Mouse (Mus musculus): ENCODE measurements around the gene Dap. TPM values are rescaled to one million over a fixed set of nuclear protein-coding genes. Genes with fewer than 3 reads are reported as not detected.

Dap gene
- polyA plus RNA-seq, 1 experiment from 2014 or later: 59.4 TPM

- Histone ChIP-seq H3K4me1 (peaks cover 4% of the 10 kb centered on the region), H3K4me2 (replicated peaks) (peak overlapping the region; percentile 69), H3K4me3 (peak overlapping the region; percentile 71), H3K27ac (no peak overlapping the region), H3K9me3 (replicated peaks) (no peaks in the 10 kb centered on the region), H3K36me3 (no peaks in the 10 kb centered on the region), H3K9ac (peak overlapping the region; percentile 80; the same call in 1 of the 2 replicates), H3K27me3 (no peaks in the 10 kb centered on the region)
- WGBS: 43% methylated on average over 15 of the region's 15 CpGs
- peak; percentile 34; the same call in 1 of the 2 replicates for ATAC-seq (ENCODE audit: low FRiP score)
Measured at GRCm38 (mm10) chr15:31223596-31224134, 449 bp upstream of the Dap start.

DNA sequence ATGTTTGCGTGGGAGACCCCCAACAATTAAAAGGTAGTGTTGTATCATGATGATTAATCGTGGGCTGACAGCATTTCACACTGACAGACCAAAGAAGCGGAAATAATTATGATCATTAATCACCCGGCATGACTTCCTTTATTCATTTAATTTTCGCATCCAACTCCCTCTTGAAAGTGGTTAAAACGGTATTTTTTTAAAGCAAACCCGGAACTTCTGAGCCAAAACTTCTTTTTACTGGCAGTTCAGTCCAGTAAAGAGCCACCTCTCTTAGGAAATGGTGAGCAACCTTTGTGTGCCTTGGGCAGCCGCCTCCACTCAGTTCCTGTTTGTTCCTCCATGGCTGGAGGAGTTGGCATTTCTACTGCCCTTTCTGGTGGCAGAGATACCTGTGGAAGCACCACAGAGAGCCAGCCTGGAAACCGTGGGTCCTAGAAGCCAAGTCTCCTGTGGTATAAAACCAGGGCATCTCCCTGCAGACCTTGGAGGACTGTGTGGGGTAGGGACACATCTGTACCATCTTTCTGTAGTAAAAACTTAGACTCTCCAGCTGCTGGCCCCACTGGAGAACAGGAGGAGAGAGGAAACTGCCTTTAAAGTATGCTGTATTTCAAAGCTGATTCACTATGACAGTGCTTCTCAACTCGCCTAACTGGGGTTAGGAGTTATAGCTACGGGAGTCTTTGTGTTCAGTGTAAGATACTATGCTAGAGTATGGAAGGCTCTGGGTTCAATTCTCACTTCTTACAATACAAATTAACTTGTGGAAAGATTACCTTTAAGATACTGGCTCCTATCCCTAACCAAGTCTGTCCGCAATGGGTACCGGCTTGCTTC, 910 bp downstream of the Dap start:
- peaks cover 4% of the 10 kb centered on the region for H3K4me1 ChIP-seq
- ATAC-seq (ENCODE audit: low FRiP score): no peak
- H3K9me3 ChIP-seq (replicated peaks): no peaks in the 10 kb centered on the region
- no peaks in the 10 kb centered on the region for H3K27me3 ChIP-seq
- peak overlapping the region; percentile 80 for H3K9ac ChIP-seq
- peak overlapping the region; percentile 74 for H3K27ac ChIP-seq
- peak overlapping the region; percentile 71 for H3K4me3 ChIP-seq
- peak overlapping the region; percentile 69 for H3K4me2 ChIP-seq (replicated peaks)
- H3K36me3 ChIP-seq: no peaks in the 10 kb centered on the region
- WGBS: 39% methylated on average over 13 of the region's 13 CpGs

DNA sequence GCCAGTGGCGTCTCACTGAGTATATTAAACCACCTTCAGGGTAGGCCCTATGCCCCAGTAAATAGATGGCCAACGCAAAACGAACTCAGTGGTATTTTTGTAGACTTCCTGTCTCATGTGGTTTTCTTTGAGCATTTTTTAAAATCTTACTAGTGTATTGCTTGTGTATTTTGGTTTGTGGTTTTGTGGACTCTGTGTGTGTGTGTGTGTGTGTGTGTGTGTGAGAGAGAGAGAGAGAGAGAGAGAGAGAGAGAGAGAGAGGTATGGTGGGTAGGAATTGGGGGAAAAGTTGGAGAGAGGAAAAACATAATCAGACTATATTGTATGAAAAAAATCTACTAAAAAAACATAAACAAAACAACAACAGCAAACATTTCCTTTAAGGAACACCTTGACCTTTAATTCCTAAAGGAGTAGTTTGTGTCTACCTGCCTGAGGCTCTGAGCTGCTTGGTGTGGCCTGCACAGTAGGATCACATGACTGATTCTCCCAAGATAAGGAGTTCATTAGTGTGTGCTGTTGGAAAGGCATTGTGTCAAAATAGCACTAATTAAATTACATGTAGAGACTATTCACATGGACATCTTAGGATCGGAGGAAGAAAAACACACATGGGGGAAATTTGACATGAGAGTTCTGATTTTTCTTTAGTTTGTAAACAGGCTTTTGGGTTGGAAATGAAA, 1.7 kb downstream of the Dap start:
- Histone ChIP-seq H3K9me3 (replicated peaks) (no peaks in the 10 kb centered on the region), H3K36me3 (no peaks in the 10 kb centered on the region), H3K27ac (no peak overlapping the region), H3K4me3 (no peak overlapping the region), H3K4me1 (peaks cover 4% of the 10 kb centered on the region), H3K9ac (no peak overlapping the region), H3K4me2 (replicated peaks) (peak overlapping the region; percentile 69), H3K27me3 (no peaks in the 10 kb centered on the region)
- no peak for ATAC-seq (ENCODE audit: low FRiP score)
- 81% methylated on average over 4 of the region's 4 CpGs for WGBS

DNA sequence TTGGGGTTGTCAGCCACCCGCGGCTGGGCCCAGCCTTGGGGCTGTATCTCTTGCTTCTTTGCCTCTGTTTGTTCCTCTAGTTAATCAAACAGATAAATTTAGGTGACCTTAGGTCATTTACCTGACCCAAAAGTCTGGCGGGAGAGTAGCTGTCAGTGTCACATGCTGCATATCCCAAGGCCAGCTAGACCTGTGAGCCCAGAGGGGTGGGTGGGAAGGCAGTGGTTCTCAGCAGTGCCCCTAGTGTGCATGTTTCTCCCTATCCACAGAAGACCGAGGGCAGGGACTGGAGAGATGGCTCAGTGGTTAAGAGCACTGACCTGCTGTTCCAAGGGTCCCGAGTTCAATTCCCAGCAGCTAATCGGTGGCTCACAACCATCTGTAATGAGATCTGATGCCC, 2.4 kb downstream of the Dap start:
- ATAC-seq (ENCODE audit: low FRiP score): no peak
- Histone ChIP-seq H3K4me3 (no peak overlapping the region), H3K9ac (no peak overlapping the region), H3K4me1 (peaks cover 4% of the 10 kb centered on the region), H3K27ac (no peak overlapping the region), H3K27me3 (no peaks in the 10 kb centered on the region), H3K4me2 (replicated peaks) (no peak overlapping the region), H3K36me3 (no peaks in the 10 kb centered on the region), H3K9me3 (replicated peaks) (no peaks in the 10 kb centered on the region)
- 81% methylated on average over 6 of the region's 6 CpGs for WGBS

- no peak for ATAC-seq (ENCODE audit: low FRiP score)
- Histone ChIP-seq H3K4me2 (replicated peaks) (no peak overlapping the region), H3K27ac (no peak overlapping the region), H3K9ac (no peak overlapping the region), H3K4me1 (peaks cover 4% of the 10 kb centered on the region), H3K4me3 (no peak overlapping the region), H3K36me3 (no peaks in the 10 kb centered on the region), H3K9me3 (replicated peaks) (no peaks in the 10 kb centered on the region), H3K27me3 (no peaks in the 10 kb centered on the region)
- 98% methylated on average over 8 of the region's 8 CpGs for WGBS
Measured at GRCm38 (mm10) chr15:31227793-31228192, 3.7 kb downstream of the Dap start.

GRCm38 (mm10) chr15:31233006-31233405, 8.9 kb downstream of the Dap start:
- no peak overlapping the region for H3K4me2 ChIP-seq (replicated peaks)
- H3K9me3 ChIP-seq (replicated peaks): no peaks in the 10 kb centered on the region
- no peak overlapping the region for H3K27ac ChIP-seq
- no peak for ATAC-seq (ENCODE audit: low FRiP score)
- no peaks in the 10 kb centered on the region for H3K4me1 ChIP-seq
- WGBS: 88% methylated on average over 1 of the region's 1 CpGs
- H3K27me3 ChIP-seq: no peaks in the 10 kb centered on the region
- H3K36me3 ChIP-seq: 0 out of 2 replicates have a peak, but pooled peaks cover 6% of the 10 kb centered on the region
- no peak overlapping the region for H3K4me3 ChIP-seq
- H3K9ac ChIP-seq: no peak overlapping the region

GRCm38 (mm10) chr15:31235794-31236548, 11.9 kb downstream of the Dap start:
- ATAC-seq (ENCODE audit: low FRiP score): no peak
- 0 out of 2 replicates have a peak, but pooled peaks cover 9% of the 10 kb centered on the region for H3K36me3 ChIP-seq

GRCm38 (mm10) chr15:31236549-31236907, 12.4 kb downstream of the Dap start:
- Histone ChIP-seq H3K4me3 (no peak overlapping the region), H3K4me1 (no peaks in the 10 kb centered on the region), H3K27me3 (no peaks in the 10 kb centered on the region), H3K4me2 (replicated peaks) (no peak overlapping the region), H3K9me3 (replicated peaks) (no peaks in the 10 kb centered on the region), H3K9ac (no peak overlapping the region), H3K36me3 (0 out of 2 replicates have a peak, but pooled peaks cover 9% of the 10 kb centered on the region), H3K27ac (no peak overlapping the region)
- ATAC-seq (ENCODE audit: low FRiP score): no peak
- WGBS: 92% methylated on average over 9 of the region's 9 CpGs

More at GRCm38 (mm10) chr15:31235794-31236548, 11.9 kb downstream of the Dap start:
- Histone ChIP-seq H3K4me2 (replicated peaks) (no peak overlapping the region), H3K9ac (no peak overlapping the region), H3K4me1 (no peaks in the 10 kb centered on the region), H3K4me3 (no peak overlapping the region), H3K27ac (no peak overlapping the region), H3K27me3 (no peaks in the 10 kb centered on the region), H3K9me3 (replicated peaks) (no peaks in the 10 kb centered on the region)
- 93% methylated on average over 9 of the region's 9 CpGs for WGBS

DNA sequence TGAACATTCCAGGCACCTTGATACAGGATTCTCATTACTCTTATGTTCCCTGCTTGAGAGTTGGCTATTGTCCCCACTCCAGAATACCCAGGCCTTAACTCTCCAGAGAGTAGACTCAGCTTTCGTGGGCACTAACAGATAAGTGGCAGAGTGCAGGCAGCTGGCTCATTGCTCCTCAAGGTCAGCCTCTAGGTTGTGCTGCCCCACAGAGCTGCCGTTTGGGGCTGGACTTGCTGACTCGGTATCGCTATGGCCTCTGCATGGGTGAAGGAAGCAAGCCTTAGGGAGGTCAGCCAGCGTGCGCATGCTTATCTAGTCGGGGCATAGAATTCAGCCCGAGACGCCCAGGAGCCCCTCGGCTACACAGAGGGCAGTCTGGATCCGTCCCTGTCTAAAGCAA, 13.3 kb downstream of the Dap start:
- WGBS: 82% methylated on average over 11 of the region's 11 CpGs
- no peak for ATAC-seq (ENCODE audit: low FRiP score)
- no peak overlapping the region for H3K9ac ChIP-seq
- H3K4me1 ChIP-seq: no peaks in the 10 kb centered on the region
- no peak overlapping the region for H3K27ac ChIP-seq
- H3K4me3 ChIP-seq: no peak overlapping the region
- H3K9me3 ChIP-seq (replicated peaks): no peaks in the 10 kb centered on the region; the same call in 1 of the 2 replicates
- H3K4me2 ChIP-seq (replicated peaks): no peak overlapping the region
- no peaks in the 10 kb centered on the region for H3K27me3 ChIP-seq
- H3K36me3 ChIP-seq: 0 out of 2 replicates have a peak, but pooled peaks cover 14% of the 10 kb centered on the region

DNA sequence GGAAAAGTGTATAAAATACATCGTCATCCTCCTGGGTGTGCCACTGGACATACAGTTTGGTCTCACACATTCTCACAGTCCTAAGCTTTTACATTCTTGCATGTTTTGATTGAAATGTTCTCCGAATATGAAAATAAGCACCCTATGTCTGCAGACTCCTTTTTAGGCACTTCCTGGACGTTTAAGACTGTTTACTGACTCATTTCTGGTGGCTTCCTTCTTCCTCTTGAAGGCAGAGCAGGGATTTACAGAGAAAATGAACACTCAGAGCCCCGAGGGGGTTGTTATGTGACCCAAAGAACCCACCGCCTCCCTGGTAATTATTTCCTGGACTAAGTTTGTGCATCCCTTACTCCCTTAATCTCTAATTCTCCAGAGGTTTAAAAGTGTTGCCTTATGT, 13.8 kb downstream of the Dap start:
- Histone ChIP-seq H3K27ac (no peak overlapping the region), H3K4me3 (no peak overlapping the region), H3K9me3 (replicated peaks) (no peaks in the 10 kb centered on the region; the same call in 1 of the 2 replicates), H3K27me3 (no peaks in the 10 kb centered on the region), H3K9ac (no peak overlapping the region), H3K4me2 (replicated peaks) (no peak overlapping the region), H3K36me3 (0 out of 2 replicates have a peak, but pooled peaks cover 14% of the 10 kb centered on the region), H3K4me1 (no peaks in the 10 kb centered on the region)
- ATAC-seq (ENCODE audit: low FRiP score): no peak
- WGBS: 76% methylated on average over 5 of the region's 5 CpGs

DNA sequence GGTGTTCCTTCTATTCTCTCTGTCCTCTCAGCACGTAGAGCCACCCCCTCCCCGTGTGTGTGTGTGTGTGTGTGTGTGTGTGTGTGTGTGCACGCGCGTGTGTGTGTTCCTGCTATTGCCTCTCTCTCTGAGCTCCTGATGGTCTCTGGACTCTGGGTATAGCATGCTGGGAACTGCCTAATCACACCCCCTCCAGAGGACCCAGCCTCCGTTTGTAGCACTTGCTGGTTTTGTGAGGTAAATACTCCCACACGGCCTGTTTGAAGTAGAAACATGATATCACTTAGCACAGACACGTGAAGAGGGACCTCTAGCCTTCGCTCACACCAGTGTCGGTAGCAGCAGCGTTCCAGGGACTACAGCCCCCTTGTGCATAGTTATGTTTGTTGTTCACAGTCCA, 14.5 kb downstream of the Dap start:
- ATAC-seq (ENCODE audit: low FRiP score): no peak
- Histone ChIP-seq H3K27ac (no peak overlapping the region), H3K36me3 (0 out of 2 replicates have a peak, but pooled peaks cover 14% of the 10 kb centered on the region), H3K9me3 (replicated peaks) (no peaks in the 10 kb centered on the region; the same call in 1 of the 2 replicates), H3K4me2 (replicated peaks) (no peak overlapping the region), H3K9ac (no peak overlapping the region), H3K4me3 (no peak overlapping the region), H3K27me3 (no peaks in the 10 kb centered on the region), H3K4me1 (no peaks in the 10 kb centered on the region)
- WGBS: 75% methylated on average over 11 of the region's 11 CpGs

- Histone ChIP-seq H3K9me3 (replicated peaks) (no peaks in the 10 kb centered on the region; the same call in 1 of the 2 replicates), H3K4me1 (no peaks in the 10 kb centered on the region), H3K4me3 (no peak overlapping the region), H3K27ac (no peak overlapping the region), H3K9ac (no peak overlapping the region), H3K27me3 (no peaks in the 10 kb centered on the region), H3K4me2 (replicated peaks) (no peak overlapping the region), H3K36me3 (0 out of 2 replicates have a peak, but pooled peaks cover 14% of the 10 kb centered on the region)
- WGBS: 90% methylated on average over 13 of the region's 13 CpGs
- no peak for ATAC-seq (ENCODE audit: low FRiP score)
Measured at GRCm38 (mm10) chr15:31239713-31240112, 15.6 kb downstream of the Dap start.
